Mouse (Mus musculus) midbrain, postnatal 0 days (tissue): ENCODE results near the gene Cebpz. TPM values are rescaled to one million over a fixed set of nuclear protein-coding genes. Genes with fewer than 3 reads are reported as not detected.

ENCODE experiments used
- ATAC-seq: fragments of 200-750 bp; cut with Nextera tagmentation; 2 replicates; pipeline ENCODE4 v1.8.0; 2017; ENCODE audit warnings: moderate number of reproducible peaks, mild to moderate bottlenecking, moderate TSS enrichment, moderate library complexity; ENCODE audit not compliant: low FRiP score
- DNase-seq: peaks from one replicate; pipeline ENCODE4 v3.0.0-alpha.2; 2015; ENCODE audit warnings: low spot score
- H3K27ac ChIP-seq: fragments of 300-500 bp; sonication (generic); 2 replicates; pipeline ENCODE4 v1.5.1; 2014; ENCODE audit warnings: low read depth, mild to moderate bottlenecking, low read length, mixed read lengths
- H3K27me3 ChIP-seq: fragments of 300-500 bp; sonication (generic); 2 replicates; pipeline ENCODE4 v1.6.1; 2014; ENCODE audit warnings: low read length, control low read depth, mixed read lengths; ENCODE audit not compliant: insufficient read depth
- H3K36me3 ChIP-seq: fragments of 300-500 bp; sonication (generic); 2 replicates; pipeline ENCODE4 v1.6.1; 2014; ENCODE audit warnings: low read length, control low read depth, mixed read lengths; ENCODE audit not compliant: insufficient read depth
- H3K4me1 ChIP-seq: fragments of 300-500 bp; sonication (generic); 2 replicates; pipeline ENCODE4 v1.6.1; 2014; ENCODE audit warnings: mild to moderate bottlenecking, control low read depth, antibody characterized with exemption, low read length, mixed read lengths; ENCODE audit not compliant: insufficient read depth
- H3K4me2 ChIP-seq: fragments of 300-500 bp; sonication (generic); 2 replicates; pipeline ENCODE4 v1.6.1; 2014; ENCODE audit warnings: low read depth, mild to moderate bottlenecking, low read length, mixed read lengths; ENCODE audit not compliant: poor library complexity, severe bottlenecking
- H3K4me3 ChIP-seq: fragments of 300-500 bp; sonication (generic); 2 replicates; pipeline ENCODE4 v1.5.1; 2014; ENCODE audit warnings: low read depth, mild to moderate bottlenecking, low read length, moderate library complexity
- H3K9ac ChIP-seq: fragments of 300-500 bp; sonication (generic); replicated peaks from 2 replicates; pipeline ENCODE4 v1.6.1; 2014; ENCODE audit warnings: mild to moderate bottlenecking, low read length, moderate library complexity, mixed read lengths; ENCODE audit not compliant: poor library complexity, severe bottlenecking
- H3K9me3 ChIP-seq: fragments of 300-500 bp; sonication (generic); 2 replicates; pipeline ENCODE4 v1.6.1; 2016; ENCODE audit warnings: low read length, control low read depth
- CTCF ChIP-seq: IDR thresholded peaks from 2 replicates; pipeline ENCODE4 v1.5.1; 2016; ENCODE audit warnings: antibody characterized with exemption, mild to moderate bottlenecking
- WGBS: fragments of 180-500 bp; shearing (Covaris S2); extraction: QIAGEN DNeasy Blood & Tissue Kit; methylation state at CpG from one replicate; pipeline ENCODE4 v1.1.7; 2014; 5-methylcytosine and 5-hydroxymethylcytosine counted together
- polyA plus RNA-seq: library from polyadenylated mRNA; unstranded; fragments of >200 nt; fragmentation: Nextera tagmentation; extraction: Ambion mirVana; gene quantifications from 2 replicates; pipeline ENCODE4 v1.2.1, GENCODE M21; 2015
- total RNA-seq: library from RNA; depleted of rRNA; stranded (reverse); fragments of >200 nt; gene quantifications from 2 replicates; pipeline ENCODE4 v1.2.3, GENCODE M21; 2014; rRNA removed

Gene Cebpz
- total and polyA plus RNA-seq, 2 experiments from 2014 or later: 18.4 to 46.2 TPM

GRCm38 (mm10) chr17:78883291-78883690 lies 53.6 kb downstream of the Cebpz start:
- no peak for TF ChIP-seq CTCF
- Histone ChIP-seq H3K4me2 (no peak overlapping the region), H3K9me3 (no peaks in the 10 kb centered on the region), H3K27me3 (no peaks in the 10 kb centered on the region), H3K9ac (no peak overlapping the region), H3K4me3 (no peak overlapping the region), H3K4me1 (no peaks in the 10 kb centered on the region), H3K27ac (no peak overlapping the region), H3K36me3 (no peaks in the 10 kb centered on the region)
- WGBS: 87% methylated on average over 4 of the region's 4 CpGs
- ATAC-seq (no peak), DNase-seq (no peak)

DNA sequence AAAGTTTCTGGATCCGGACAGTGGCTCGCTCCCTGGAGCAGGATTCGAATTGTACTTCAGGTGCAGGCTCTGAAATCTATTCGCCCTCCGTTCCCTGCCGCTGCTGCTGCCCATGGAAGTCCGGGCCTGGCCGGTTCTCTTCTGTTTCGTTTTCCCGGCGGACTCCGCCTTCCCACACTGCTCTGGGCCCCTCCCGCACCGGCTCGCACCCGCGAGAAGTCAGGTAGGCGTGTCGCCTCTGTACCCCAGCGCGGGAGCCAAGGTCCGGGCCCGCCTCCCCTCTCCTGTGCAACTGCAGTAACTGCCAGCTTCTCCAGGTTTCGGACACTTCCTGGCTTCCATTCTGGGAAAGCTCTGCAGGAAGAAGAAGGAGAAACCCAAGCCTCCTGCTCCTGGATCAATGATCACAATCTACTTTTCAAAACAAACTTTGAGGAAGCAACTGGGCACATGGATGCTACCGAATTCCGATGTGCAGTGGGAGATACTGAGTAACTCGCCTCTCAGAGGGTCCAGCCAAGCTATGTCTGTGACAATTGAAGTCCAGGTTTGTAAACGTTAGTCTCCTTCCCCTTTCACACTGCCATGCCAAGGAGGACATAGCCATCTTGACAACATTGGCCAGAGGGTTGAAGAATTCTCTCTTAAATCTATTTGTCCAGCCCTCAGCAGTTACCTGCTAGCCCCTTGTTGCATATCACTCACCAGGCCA lies 54.3 kb downstream of the Cebpz start, which contains the start of gene Eif2ak2:
Gene Eif2ak2, minus strand, starts transcription at position 173 of the 712 bp plus-strand sequence.
- peak within 1 kb of the TSS; percentile 76 for H3K4me2 ChIP-seq
- no peaks in the 10 kb centered on the region for H3K27me3 ChIP-seq
- H3K36me3 ChIP-seq: no peaks in the 10 kb centered on the region
- no peak for TF ChIP-seq CTCF
- peak; percentile 65 for DNase-seq
- peak within 1 kb of the TSS; percentile 67 for H3K27ac ChIP-seq
- no peaks in the 10 kb centered on the region for H3K9me3 ChIP-seq
- 4% methylated on average over 28 of the region's 28 CpGs for WGBS
- H3K4me1 ChIP-seq: no peaks in the 10 kb centered on the region
- H3K9ac ChIP-seq: peak within 1 kb of the TSS; percentile 55
- H3K4me3 ChIP-seq: peak within 1 kb of the TSS; percentile 38
- ATAC-seq: peak; percentile 92

GRCm38 (mm10) chr17:78881878-78882304 lies 55.0 kb downstream of the Cebpz start:
- no peak for TF ChIP-seq CTCF
- DNase-seq: peak; percentile 33
- Histone ChIP-seq H3K9me3 (no peaks in the 10 kb centered on the region), H3K4me3 (peak overlapping the region; percentile 38), H3K27me3 (no peaks in the 10 kb centered on the region), H3K4me2 (peak overlapping the region; percentile 76), H3K27ac (peak overlapping the region; percentile 67), H3K36me3 (no peaks in the 10 kb centered on the region), H3K9ac (peak overlapping the region; percentile 55), H3K4me1 (no peaks in the 10 kb centered on the region)
- WGBS: 26% methylated on average over 3 of the region's 7 CpGs
- ATAC-seq: peak; percentile 63

DNA sequence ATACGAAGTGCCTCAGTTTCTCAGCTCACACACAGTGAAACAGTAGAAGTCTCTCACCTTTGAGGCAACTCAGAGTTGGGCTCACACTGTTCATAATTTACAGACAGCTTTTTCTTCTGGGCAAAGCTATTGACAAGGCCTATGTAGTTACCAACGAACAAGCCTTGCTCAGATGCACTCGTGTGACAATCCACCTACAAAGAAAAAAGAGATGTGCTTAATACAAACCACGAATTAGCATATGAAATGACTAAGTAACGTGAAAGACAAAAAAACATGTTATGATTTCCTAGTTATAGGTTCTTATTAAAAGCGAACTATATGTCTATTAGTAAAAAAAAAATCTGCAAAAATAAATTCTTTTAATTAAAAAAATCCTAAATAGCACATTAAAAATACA lies 63.0 kb downstream of the Cebpz start:
- no peaks in the 10 kb centered on the region for H3K27me3 ChIP-seq
- TF ChIP-seq CTCF: no peak
- no peak overlapping the region for H3K4me2 ChIP-seq
- H3K9me3 ChIP-seq: no peaks in the 10 kb centered on the region
- H3K36me3 ChIP-seq: no peaks in the 10 kb centered on the region
- no peak overlapping the region for H3K4me3 ChIP-seq
- no peak overlapping the region for H3K9ac ChIP-seq
- DNase-seq (no peak), ATAC-seq (no peak)
- 88% methylated on average over 6 of the region's 6 CpGs for WGBS
- no peak overlapping the region for H3K27ac ChIP-seq
- H3K4me1 ChIP-seq: no peaks in the 10 kb centered on the region

Other genes starting within 250 kb of the Cebpz start
- 22.4 and 23.3 TPM in 2 replicates for gene Strn, start 199.9 kb downstream of the Cebpz start, total RNA-seq
- 3.8 and 4.2 TPM in 2 replicates for gene Strn, start 199.9 kb downstream of the Cebpz start, polyA plus RNA-seq
- gene Heatr5b, start 101.7 kb downstream of the Cebpz start, total RNA-seq: 52.0 and 56.6 TPM in 2 replicates
- gene Heatr5b, start 101.7 kb downstream of the Cebpz start, polyA plus RNA-seq: 11.5 and 11.7 TPM in 2 replicates
- 31.9 and 38.2 TPM in 2 replicates for gene Gpatch11, start 101.5 kb downstream of the Cebpz start, total RNA-seq
- 48.5 and 49.0 TPM in 2 replicates for gene Gpatch11, start 101.5 kb downstream of the Cebpz start, polyA plus RNA-seq
- gene Eif2ak2, start 54.5 kb downstream of the Cebpz start, total RNA-seq: 3.3 and 4.0 TPM in 2 replicates
- 3.1 and 4.0 TPM in 2 replicates for gene Eif2ak2, start 54.5 kb downstream of the Cebpz start, polyA plus RNA-seq
- gene Sult6b1, start 30.1 kb downstream of the Cebpz start, total RNA-seq: not detected in 2 replicates
- gene Sult6b1, start 30.1 kb downstream of the Cebpz start, polyA plus RNA-seq: not detected in 2 replicates
- gene Cebpzos, start 20.6 kb downstream of the Cebpz start, total RNA-seq: 17.6 and 25.4 TPM in 2 replicates
- gene Cebpzos, start 20.6 kb downstream of the Cebpz start, polyA plus RNA-seq: 132 TPM in 2 replicates
- gene Ndufaf7, start 70 bp upstream of the Cebpz start, total RNA-seq: 27.5 and 29.9 TPM in 2 replicates
- gene Ndufaf7, start 70 bp upstream of the Cebpz start, polyA plus RNA-seq: 56.4 and 61.6 TPM in 2 replicates
- 15.5 and 20.1 TPM in 2 replicates for gene Prkd3, start 83.8 kb upstream of the Cebpz start, total RNA-seq
- 4.9 and 5.9 TPM in 2 replicates for gene Prkd3, start 83.8 kb upstream of the Cebpz start, polyA plus RNA-seq
- gene Qpct, start 114.8 kb upstream of the Cebpz start, total RNA-seq: 27.9 and 28.0 TPM in 2 replicates
- gene Qpct, start 114.8 kb upstream of the Cebpz start, polyA plus RNA-seq: 30.2 and 35.7 TPM in 2 replicates